Mouse (Mus musculus) hindbrain, embryonic 11.5 days (tissue): ENCODE results near the gene Cdk19. TPM values are rescaled to one million over a fixed set of nuclear protein-coding genes. Genes with fewer than 3 reads are reported as not detected.
A peak's percentile ranks its signal among the peaks of the same experiment; 100 is the strongest.

ENCODE experiments used
- ATAC-seq: fragments of 200-750 bp; cut with Nextera tagmentation; 2 replicates; pipeline ENCODE4 v1.8.0; 2017; ENCODE audit warnings: mild to moderate bottlenecking, moderate TSS enrichment, moderate library complexity; ENCODE audit not compliant: low FRiP score
- DNase-seq: peaks from one replicate; pipeline ENCODE4 v3.0.0-alpha.2; 2015; ENCODE audit warnings: low spot score
- H3K27ac ChIP-seq: fragments of 300-500 bp; sonication (generic); 2 replicates; pipeline ENCODE4 v1.5.1; 2014; ENCODE audit warnings: mild to moderate bottlenecking, low read depth, low read length
- H3K27me3 ChIP-seq: fragments of 300-500 bp; sonication (generic); 2 replicates; pipeline ENCODE4 v1.6.1; 2014; ENCODE audit warnings: mild to moderate bottlenecking, low read length, moderate library complexity, mixed read lengths; ENCODE audit not compliant: control insufficient read depth, insufficient read depth
- H3K36me3 ChIP-seq: fragments of 300-500 bp; sonication (generic); 2 replicates; pipeline ENCODE4 v1.6.1; 2014; ENCODE audit warnings: mild to moderate bottlenecking, low read length, moderate library complexity, mixed read lengths; ENCODE audit not compliant: control insufficient read depth, insufficient read depth
- H3K4me1 ChIP-seq: fragments of 300-500 bp; sonication (generic); replicated peaks from 2 replicates; pipeline ENCODE4 v1.6.1; 2014; ENCODE audit warnings: low read length, mixed read lengths; ENCODE audit not compliant: control insufficient read depth, insufficient read depth
- H3K4me2 ChIP-seq: fragments of 300-500 bp; sonication (generic); replicated peaks from 2 replicates; pipeline ENCODE4 v1.6.1; 2014; ENCODE audit warnings: mild to moderate bottlenecking, low read depth, low read length
- H3K4me3 ChIP-seq: fragments of 300-500 bp; sonication (generic); 2 replicates; pipeline ENCODE4 v1.5.1; 2014; ENCODE audit warnings: low read depth, low read length
- H3K9ac ChIP-seq: fragments of 300-500 bp; sonication (generic); 2 replicates; pipeline ENCODE4 v1.6.1; 2014; ENCODE audit warnings: low read depth, low read length
- H3K9me3 ChIP-seq: fragments of 300-500 bp; sonication (generic); 2 replicates; pipeline ENCODE4 v1.6.1; 2016; ENCODE audit warnings: low read length; ENCODE audit not compliant: control insufficient read depth
- WGBS: fragments of 180-500 bp; shearing (Covaris S2); extraction: QIAGEN DNeasy Blood & Tissue Kit; methylation state at CpG from one replicate; pipeline ENCODE4 v1.1.7; 2014; 5-methylcytosine and 5-hydroxymethylcytosine counted together
- polyA plus RNA-seq: library from polyadenylated mRNA; unstranded; fragments of >200 nt; fragmentation: Nextera tagmentation; extraction: Ambion mirVana; gene quantifications from 2 replicates; pipeline ENCODE4 v1.2.1, GENCODE M21; 2014

Cdk19 gene
- polyA plus RNA-seq, 1 experiment from 2014 or later = 9.0 TPM

- ATAC-seq (no peak), DNase-seq (no peak)
- Histone ChIP-seq H3K9ac (no peak overlapping the region), H3K4me2 (no peak overlapping the region), H3K36me3 (no peaks in the 10 kb centered on the region), H3K27ac (no peak overlapping the region), H3K4me3 (no peak overlapping the region), H3K27me3 (no peaks in the 10 kb centered on the region), H3K9me3 (no peaks in the 10 kb centered on the region), H3K4me1 (no peaks in the 10 kb centered on the region)
- WGBS = 76% methylated on average over 3 of the region's 3 CpGs
Measured at GRCm38 (mm10) chr10:40346776-40347403, 7.5 kb downstream of the Cdk19 start.

DNA sequence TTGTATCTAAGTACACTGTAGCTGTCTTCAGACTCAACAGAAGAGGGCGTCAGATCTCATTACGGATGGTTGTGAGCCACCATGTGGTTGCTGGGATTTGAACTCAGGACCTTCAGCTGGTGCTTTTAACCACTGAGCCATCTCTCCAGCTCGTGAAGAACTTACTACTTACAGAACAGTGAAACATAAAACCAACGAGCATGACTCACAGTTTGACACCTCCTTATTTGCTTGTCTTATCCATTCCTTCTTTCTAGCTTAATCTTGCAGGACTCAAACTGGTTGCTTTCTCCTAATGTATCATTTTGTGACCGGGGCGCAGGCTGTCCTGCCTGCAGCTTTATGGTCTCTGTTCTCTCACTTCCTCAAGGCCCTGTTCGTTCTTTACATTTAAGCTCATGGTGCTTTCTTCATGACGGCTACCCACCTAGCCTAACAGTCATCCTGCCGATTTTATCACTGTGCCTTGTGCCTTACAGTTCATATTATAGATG lies 8.1 kb downstream of the Cdk19 start:
- Histone ChIP-seq H3K9ac (no peak overlapping the region), H3K4me1 (no peaks in the 10 kb centered on the region), H3K27ac (no peak overlapping the region), H3K4me2 (no peak overlapping the region), H3K9me3 (no peaks in the 10 kb centered on the region), H3K27me3 (no peaks in the 10 kb centered on the region), H3K4me3 (no peak overlapping the region), H3K36me3 (no peaks in the 10 kb centered on the region)
- WGBS = 74% methylated on average over 9 of the region's 9 CpGs
- DNase-seq (peak; percentile 13), ATAC-seq (no peak)

DNA sequence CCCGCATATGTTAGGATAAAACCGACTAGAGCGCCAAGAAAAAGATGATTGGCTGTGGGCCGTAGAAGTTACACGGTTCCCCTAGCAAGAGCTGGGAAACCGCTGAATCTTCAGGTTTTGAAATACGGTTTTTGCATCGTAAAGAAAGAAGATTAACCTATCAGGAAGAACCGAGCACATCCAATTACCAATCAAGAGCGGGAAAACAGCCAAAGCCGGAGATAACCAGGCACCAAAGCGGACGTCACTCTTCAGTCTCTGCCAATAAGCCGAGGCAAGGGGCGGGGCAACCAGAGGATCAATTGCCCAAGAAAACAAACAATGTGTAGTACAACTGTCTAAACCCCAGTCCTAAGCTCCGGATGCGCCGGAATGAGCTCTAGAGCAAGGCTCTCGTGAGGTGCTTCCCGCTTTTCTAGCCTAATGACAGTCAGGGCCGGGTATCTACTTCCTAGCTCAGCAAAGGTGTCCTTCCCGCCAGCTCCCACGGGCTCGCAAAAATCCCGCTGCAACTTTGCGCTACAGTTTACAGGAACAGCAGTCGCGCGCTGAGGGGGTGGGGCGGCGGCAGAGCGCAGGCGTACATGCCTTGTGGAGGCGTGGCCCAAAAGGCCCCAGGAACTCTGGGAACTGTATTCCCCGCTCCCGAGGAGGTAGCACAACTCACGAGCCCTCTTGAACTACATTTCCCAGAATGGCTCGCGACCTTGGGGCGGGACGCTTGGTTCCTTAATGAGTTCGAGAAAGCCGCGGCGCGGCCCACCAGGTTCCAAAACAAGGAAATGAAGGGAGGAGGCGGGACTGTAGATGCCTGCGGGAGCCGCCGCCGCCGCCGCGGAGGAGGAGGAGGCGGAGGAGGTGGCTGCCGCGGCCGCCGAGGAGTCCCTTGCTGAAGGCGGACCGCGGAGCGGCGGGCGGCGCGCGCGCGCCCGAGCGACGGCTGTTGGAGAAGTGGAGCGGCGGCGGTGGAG lies 9.5 kb downstream of the Cdk19 start:
- no peaks in the 10 kb centered on the region for H3K36me3 ChIP-seq
- ATAC-seq (peak; percentile 99), DNase-seq (peak; percentile 99)
- H3K4me2 ChIP-seq = peak overlapping the region; percentile 64
- no peaks in the 10 kb centered on the region for H3K9me3 ChIP-seq
- peak overlapping the region; percentile 92 for H3K27ac ChIP-seq
- H3K27me3 ChIP-seq = no peaks in the 10 kb centered on the region
- H3K4me1 ChIP-seq = no peaks in the 10 kb centered on the region
- peak overlapping the region; percentile 84 for H3K4me3 ChIP-seq
- WGBS = under 1% methylated on average over 68 of the region's 76 CpGs
- peak overlapping the region; percentile 91 for H3K9ac ChIP-seq

DNA sequence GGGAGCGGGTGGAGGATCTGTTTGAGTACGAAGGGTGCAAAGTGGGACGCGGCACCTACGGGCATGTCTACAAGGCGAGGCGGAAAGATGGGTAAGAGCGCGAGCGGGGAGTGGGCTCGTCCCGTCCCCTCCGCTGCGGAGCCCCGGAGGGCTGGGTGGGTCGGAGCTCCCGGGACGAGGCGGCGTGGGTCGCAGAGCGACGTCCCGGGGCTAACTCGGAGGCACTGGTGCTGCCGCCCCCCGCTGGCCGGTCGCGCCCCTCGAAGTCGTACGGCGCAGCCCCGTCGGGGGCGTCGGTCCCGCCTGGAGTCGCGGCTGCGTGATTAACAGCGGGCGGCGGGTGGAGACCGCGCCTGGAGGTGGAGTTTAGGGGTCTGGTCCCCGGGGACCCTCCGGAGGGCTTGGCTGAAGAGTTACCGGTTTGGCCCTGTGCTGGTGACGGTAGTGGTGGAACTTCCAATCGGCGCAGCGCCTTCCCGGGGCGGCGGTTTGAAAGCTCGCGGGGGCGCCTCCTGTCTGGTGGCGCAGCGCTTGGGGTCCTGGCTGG lies 10.3 kb downstream of the Cdk19 start:
- ATAC-seq = peak; percentile 64
- Histone ChIP-seq H3K27me3 (no peaks in the 10 kb centered on the region), H3K4me3 (peak overlapping the region; percentile 84), H3K4me1 (no peaks in the 10 kb centered on the region), H3K36me3 (no peaks in the 10 kb centered on the region), H3K27ac (peak overlapping the region; percentile 92), H3K9ac (peak overlapping the region; percentile 91), H3K4me2 (peak overlapping the region; percentile 64), H3K9me3 (no peaks in the 10 kb centered on the region)
- DNase-seq = peak; percentile 82
- under 1% methylated on average over 59 of the region's 62 CpGs for WGBS

GRCm38 (mm10) chr10:40350245-40350932 lies 11.0 kb downstream of the Cdk19 start:
- H3K4me2 ChIP-seq = peak overlapping the region; percentile 64
- no peak overlapping the region for H3K27ac ChIP-seq
- no peaks in the 10 kb centered on the region for H3K9me3 ChIP-seq
- ATAC-seq = no peak
- no peaks in the 10 kb centered on the region for H3K4me1 ChIP-seq
- no peaks in the 10 kb centered on the region for H3K27me3 ChIP-seq
- H3K9ac ChIP-seq = peak overlapping the region; percentile 91
- WGBS = 53% methylated on average over 12 of the region's 12 CpGs
- H3K36me3 ChIP-seq = no peaks in the 10 kb centered on the region
- peak overlapping the region; percentile 84 for H3K4me3 ChIP-seq
- no peak for DNase-seq

- DNase-seq = no peak
- H3K9ac ChIP-seq = no peak overlapping the region
Measured at GRCm38 (mm10) chr10:40351156-40351555, 11.8 kb downstream of the Cdk19 start.

DNA sequence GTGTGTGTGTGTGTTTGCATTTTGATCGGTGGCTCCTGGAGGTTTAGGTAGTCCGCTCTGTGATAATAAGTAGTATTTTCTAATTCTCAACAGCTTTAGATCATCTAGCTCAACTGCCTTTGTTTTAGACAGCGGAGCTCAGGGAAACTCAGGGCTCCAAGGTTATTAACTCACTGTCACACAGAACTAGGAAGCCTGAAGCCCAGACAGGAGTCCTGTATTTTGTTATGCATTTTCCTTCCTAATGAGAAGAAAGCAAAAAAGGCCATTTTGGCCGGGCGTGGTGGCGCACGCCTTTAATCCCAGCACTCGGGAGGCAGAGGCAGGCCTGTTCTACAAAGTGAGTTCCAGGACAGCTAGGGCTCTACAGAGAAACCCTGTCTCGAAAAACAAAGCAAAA lies 14.7 kb downstream of the Cdk19 start:
- Histone ChIP-seq H3K27me3 (no peaks in the 10 kb centered on the region), H3K4me2 (no peak overlapping the region), H3K4me3 (no peak overlapping the region), H3K27ac (no peak overlapping the region), H3K36me3 (no peaks in the 10 kb centered on the region), H3K9ac (no peak overlapping the region), H3K4me1 (no peaks in the 10 kb centered on the region), H3K9me3 (no peaks in the 10 kb centered on the region)
- WGBS = 89% methylated on average over 9 of the region's 9 CpGs
- no peak for ATAC-seq
- no peak for DNase-seq

More at GRCm38 (mm10) chr10:40351156-40351555, 11.8 kb downstream of the Cdk19 start:
- no peaks in the 10 kb centered on the region for H3K27me3 ChIP-seq
- H3K4me3 ChIP-seq = no peak overlapping the region
- no peaks in the 10 kb centered on the region for H3K9me3 ChIP-seq
- no peak for ATAC-seq
- WGBS = 66% methylated on average over 4 of the region's 4 CpGs
- H3K4me1 ChIP-seq = no peaks in the 10 kb centered on the region
- H3K27ac ChIP-seq = no peak overlapping the region
- no peaks in the 10 kb centered on the region for H3K36me3 ChIP-seq
- H3K4me2 ChIP-seq = no peak overlapping the region

DNA sequence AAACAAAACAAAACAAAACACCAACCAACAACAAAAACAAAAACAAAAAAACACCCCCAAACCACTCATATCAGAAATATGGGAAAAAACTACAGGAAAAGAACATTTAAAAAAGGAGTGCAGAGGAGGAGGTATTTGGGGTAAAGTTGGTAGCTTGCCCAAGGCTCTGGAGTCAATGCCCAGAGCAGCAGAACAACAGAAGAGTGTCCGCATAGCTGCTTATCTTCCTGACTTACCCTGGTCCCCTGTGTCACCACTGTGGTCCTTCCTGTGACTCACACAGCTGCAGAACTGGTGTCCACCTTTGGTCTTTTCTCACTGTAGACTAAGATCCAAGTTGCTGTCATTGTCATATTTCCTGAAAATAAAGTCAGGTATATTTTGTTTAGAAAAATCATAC lies 15.2 kb downstream of the Cdk19 start:
- H3K27ac ChIP-seq = no peak overlapping the region
- no peaks in the 10 kb centered on the region for H3K27me3 ChIP-seq
- WGBS = 88% methylated on average over 1 of the region's 1 CpGs
- H3K9me3 ChIP-seq = no peaks in the 10 kb centered on the region
- H3K9ac ChIP-seq = no peak overlapping the region
- no peaks in the 10 kb centered on the region for H3K36me3 ChIP-seq
- no peak overlapping the region for H3K4me2 ChIP-seq
- no peak for ATAC-seq
- DNase-seq = no peak
- H3K4me3 ChIP-seq = no peak overlapping the region
- no peaks in the 10 kb centered on the region for H3K4me1 ChIP-seq
